Mouse (Mus musculus): Measurements from ENCODE around the gene Sdc1.
A peak's percentile ranks its signal among the peaks of the same experiment; 100 is the strongest.

Sdc1 gene

GRCm38 (mm10) chr12:8827014-8827715 lies 56.0 kb downstream of the Sdc1 start:
- no peaks in the 10 kb centered on the region for H3K27me3 ChIP-seq (ENCODE audit: control insufficient read depth, insufficient read depth, low read length, poor library complexity, severe bottlenecking)
- no peaks in the 10 kb centered on the region for H3K36me3 ChIP-seq (ENCODE audit: control insufficient read depth, insufficient read depth, low read length, poor library complexity, severe bottlenecking)
- DNase-seq (ENCODE audit: low read depth, low spot score), result no peak

GRCm38 (mm10) chr12:8829032-8829660 lies 58.0 kb downstream of the Sdc1 start:
- Histone ChIP-seq H3K36me3 (ENCODE audit: control insufficient read depth, insufficient read depth, low read length, poor library complexity, severe bottlenecking) (no peaks in the 10 kb centered on the region), H3K27me3 (ENCODE audit: control insufficient read depth, insufficient read depth, low read length, poor library complexity, severe bottlenecking) (no peaks in the 10 kb centered on the region)
- DNase-seq (ENCODE audit: low read depth, low spot score), result no peak

- DNase-seq (ENCODE audit: low read depth, low spot score), result peak; percentile 44
- Histone ChIP-seq H3K27me3 (ENCODE audit: control insufficient read depth, insufficient read depth, low read length, poor library complexity, severe bottlenecking) (no peaks in the 10 kb centered on the region), H3K36me3 (ENCODE audit: control insufficient read depth, insufficient read depth, low read length, poor library complexity, severe bottlenecking) (no peaks in the 10 kb centered on the region)
Measured at GRCm38 (mm10) chr12:8829661-8830040, 58.5 kb downstream of the Sdc1 start.

DNA sequence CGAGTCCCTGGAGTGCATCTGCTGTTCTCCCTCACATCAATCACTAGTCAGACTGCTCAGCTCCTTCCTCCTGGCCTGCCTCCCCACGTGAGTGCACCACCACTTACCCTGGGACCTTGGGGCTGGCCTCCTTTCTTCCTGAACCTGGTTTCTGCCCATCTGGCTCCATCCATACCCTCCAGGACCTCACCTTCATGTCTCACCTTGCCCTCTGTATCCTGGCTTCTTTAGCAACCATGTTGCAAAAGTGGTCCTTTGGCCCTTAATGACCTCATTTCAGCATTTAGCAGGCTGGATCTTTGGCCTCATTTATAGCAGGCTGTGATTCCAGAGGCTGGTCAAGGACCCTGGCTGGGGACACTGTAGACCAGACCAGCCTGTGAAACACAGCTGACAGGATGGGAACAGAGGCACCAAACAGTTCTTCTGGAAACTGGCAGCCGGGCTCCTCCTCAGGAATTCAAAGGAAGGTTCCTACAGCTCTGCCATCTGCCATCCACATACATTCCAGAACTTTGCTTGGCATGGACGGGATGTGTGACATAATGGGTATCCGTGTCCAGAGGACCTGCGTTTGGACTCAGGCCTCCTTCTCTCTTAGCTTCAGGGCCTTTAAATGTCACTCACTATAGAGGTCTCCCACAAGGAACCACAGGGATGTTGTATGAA lies 60.0 kb downstream of the Sdc1 start:
- Histone ChIP-seq H3K36me3 (ENCODE audit: control insufficient read depth, insufficient read depth, low read length, poor library complexity, severe bottlenecking) (no peaks in the 10 kb centered on the region), H3K27me3 (ENCODE audit: control insufficient read depth, insufficient read depth, low read length, poor library complexity, severe bottlenecking) (no peaks in the 10 kb centered on the region)
- no peak for DNase-seq (ENCODE audit: low read depth, low spot score)

DNA sequence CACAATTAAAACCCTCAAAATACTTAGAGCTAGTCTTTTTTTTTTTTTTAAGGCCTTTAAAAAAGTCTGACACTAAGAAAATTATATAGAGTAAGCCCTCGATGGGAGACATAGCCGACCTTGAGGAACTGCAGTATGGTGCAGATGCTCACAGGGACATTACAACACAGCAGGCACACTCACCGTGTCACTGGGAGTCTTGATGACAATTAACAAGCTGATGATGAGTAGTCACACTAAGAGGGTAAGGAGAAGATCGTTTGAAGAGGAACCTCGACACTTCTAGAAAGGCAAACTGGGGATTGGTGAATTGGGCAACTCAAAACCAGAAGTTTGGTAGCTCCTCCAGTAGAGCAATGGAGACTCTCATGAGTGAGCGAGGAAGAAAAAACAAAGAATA lies 60.6 kb downstream of the Sdc1 start:
- H3K36me3 ChIP-seq (ENCODE audit: control insufficient read depth, insufficient read depth, low read length, poor library complexity, severe bottlenecking), result no peaks in the 10 kb centered on the region
- no peaks in the 10 kb centered on the region for H3K27me3 ChIP-seq (ENCODE audit: control insufficient read depth, insufficient read depth, low read length, poor library complexity, severe bottlenecking)
- DNase-seq (ENCODE audit: low read depth, low spot score), result no peak

DNA sequence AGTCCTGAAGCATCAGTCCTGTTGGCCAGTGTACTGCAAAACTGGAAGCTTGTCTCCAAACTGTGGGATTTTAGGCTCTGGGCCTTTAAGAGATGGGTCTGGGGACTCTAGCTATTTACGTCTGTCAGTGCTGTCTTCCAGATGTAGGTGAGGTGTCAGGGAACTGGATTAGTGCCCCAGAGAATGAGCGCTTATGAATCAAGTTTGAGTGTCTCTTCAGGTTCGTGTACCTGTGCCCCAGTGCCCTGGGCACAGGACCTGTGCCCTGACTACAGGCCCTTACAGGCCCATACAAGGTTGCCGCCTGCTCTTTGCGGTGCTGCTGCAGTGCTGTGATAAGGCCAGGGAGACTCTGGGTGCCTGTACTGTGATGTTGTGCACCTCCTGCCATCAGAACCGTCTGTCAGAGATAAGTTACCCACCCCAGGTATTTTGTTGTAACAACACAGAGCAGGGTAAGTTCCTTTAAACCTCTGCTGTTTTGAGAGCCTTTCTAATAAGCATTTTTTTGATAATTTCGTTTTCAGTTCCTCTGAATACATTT lies 69.7 kb downstream of the Sdc1 start:
- peak; percentile 44 for DNase-seq (ENCODE audit: low read depth, low spot score)

DNA sequence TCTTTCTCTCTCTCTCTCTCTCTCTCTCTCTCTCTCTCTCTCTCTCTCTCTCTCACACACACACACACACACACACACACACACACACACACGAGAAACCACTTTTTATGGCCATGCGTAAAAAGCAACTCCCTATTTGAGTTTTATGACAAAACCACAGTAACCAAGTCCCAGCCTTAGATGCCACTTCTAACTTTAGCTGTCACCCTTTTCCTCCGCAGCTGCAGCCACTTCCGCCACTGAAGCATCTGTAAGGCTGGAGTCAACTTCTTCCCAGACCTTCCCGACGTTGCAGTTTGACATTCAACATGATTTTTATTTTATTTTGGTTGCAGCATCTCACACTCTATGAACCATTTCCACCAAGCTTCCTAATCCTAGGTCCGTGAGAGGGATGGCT lies 71.6 kb downstream of the Sdc1 start:
- Histone ChIP-seq H3K36me3 (ENCODE audit: control insufficient read depth, insufficient read depth, low read length, poor library complexity, severe bottlenecking) (no peaks in the 10 kb centered on the region), H3K27me3 (ENCODE audit: control insufficient read depth, insufficient read depth, low read length, poor library complexity, severe bottlenecking) (no peaks in the 10 kb centered on the region)
- DNase-seq (ENCODE audit: low read depth, low spot score), result no peak

More for the DNA sequence above, 69.7 kb downstream of the Sdc1 start:
- H3K36me3 ChIP-seq (ENCODE audit: control insufficient read depth, insufficient read depth, low read length, poor library complexity, severe bottlenecking), result no peaks in the 10 kb centered on the region
- no peaks in the 10 kb centered on the region for H3K27me3 ChIP-seq (ENCODE audit: control insufficient read depth, insufficient read depth, low read length, poor library complexity, severe bottlenecking)
